Mouse (Mus musculus): ENCODE measurements around the gene Klb.

- no peak for TF ChIP-seq POLR2A (IDR thresholded peaks at IDR 0.05; ENCODE audit: low read depth, low read length)
- TF ChIP-seq MAZ (IDR thresholded peaks at IDR 0.05; ENCODE audit: low read depth, low read length): no peak
Observed at GRCm38 (mm10) chr5:65356851-65357250, 8.7 kb downstream of the Klb start.
